Mouse (Mus musculus) lung, embryonic 14.5 days (tissue): Measurements from ENCODE around the gene Bcl2l15. TPM values are rescaled to one million over a fixed set of nuclear protein-coding genes. Genes with fewer than 3 reads are reported as not detected.
"Not testable (repeated sequence)": the region's sequence is repeated elsewhere in the genome, so short reads cannot be mapped to it uniquely, and the experiment has no call there.

Experiments
- ATAC-seq: fragments of 200-750 bp; cut with Nextera tagmentation; 2 replicates; pipeline ENCODE4 v1.8.0; 2017; ENCODE audit warnings: mild to moderate bottlenecking, moderate TSS enrichment, moderate library complexity; ENCODE audit not compliant: insufficient read depth
- DNase-seq: peaks from one replicate; pipeline ENCODE4 v3.0.0-alpha.2; 2015
- H3K27ac ChIP-seq: fragments of 300-500 bp; sonication (generic); 2 replicates; pipeline ENCODE4 v1.5.1; 2014; ENCODE audit warnings: low read depth, mild to moderate bottlenecking, moderate library complexity
- H3K27me3 ChIP-seq: fragments of 300-500 bp; sonication (generic); 2 replicates; pipeline ENCODE4 v1.6.1; 2014; ENCODE audit warnings: low read length, control low read depth; ENCODE audit not compliant: insufficient read depth
- H3K36me3 ChIP-seq: fragments of 300-500 bp; sonication (generic); 2 replicates; pipeline ENCODE4 v1.6.1; 2014; ENCODE audit warnings: control low read depth; ENCODE audit not compliant: insufficient read depth
- H3K4me1 ChIP-seq: fragments of 300-500 bp; sonication (generic); 2 replicates; pipeline ENCODE4 v1.6.1; 2014; ENCODE audit warnings: antibody characterized with exemption, control low read depth; ENCODE audit not compliant: insufficient read depth
- H3K4me2 ChIP-seq: fragments of 300-500 bp; sonication (generic); 2 replicates; pipeline ENCODE4 v1.6.1; 2014; ENCODE audit warnings: mild to moderate bottlenecking
- H3K4me3 ChIP-seq: fragments of 300-500 bp; sonication (generic); 2 replicates; pipeline ENCODE4 v1.5.1; 2014; ENCODE audit warnings: low read depth, low read length
- H3K9ac ChIP-seq: fragments of 300-500 bp; sonication (generic); 2 replicates; pipeline ENCODE4 v1.6.1; 2014
- H3K9me3 ChIP-seq: fragments of 300-500 bp; sonication (generic); 2 replicates; pipeline ENCODE4 v1.6.1; 2016; ENCODE audit warnings: low read depth, low read length, control low read depth
- CTCF ChIP-seq: IDR thresholded peaks from 2 replicates; pipeline ENCODE4 v1.5.1; 2016; ENCODE audit warnings: antibody characterized with exemption, low read depth
- WGBS: fragments of 180-500 bp; shearing (Covaris S2); extraction: QIAGEN DNeasy Blood & Tissue Kit; methylation state at CpG from one replicate; pipeline ENCODE4 v1.1.7; 2014; 5-methylcytosine and 5-hydroxymethylcytosine counted together
- polyA plus RNA-seq: library from polyadenylated mRNA; unstranded; fragments of >200 nt; fragmentation: Nextera tagmentation; extraction: Ambion mirVana; gene quantifications from 2 replicates; pipeline ENCODE4 v1.2.1, GENCODE M21; 2014

Bcl2l15 gene
- polyA plus RNA-seq, 1 experiment from 2014 or later = not detected

- Histone ChIP-seq H3K9me3 (no peaks in the 10 kb centered on the region), H3K4me3 (no peak overlapping the region), H3K27me3 (no peaks in the 10 kb centered on the region), H3K4me1 (peaks cover 11% of the 10 kb centered on the region), H3K9ac (no peak overlapping the region), H3K27ac (no peak overlapping the region), H3K36me3 (peaks cover 45% of the 10 kb centered on the region), H3K4me2 (no peak overlapping the region)
- no peak for TF ChIP-seq CTCF
- ATAC-seq = no peak
- no peak for DNase-seq
- 90% methylated on average over 1 of the region's 1 CpGs for WGBS
Measured at GRCm38 (mm10) chr3:103805671-103806070, 26.7 kb upstream of the Bcl2l15 start.

- peak; percentile 97 for ATAC-seq
- H3K4me3 ChIP-seq = peak within 1 kb of the TSS; percentile 85
- no peak for TF ChIP-seq CTCF
Measured at GRCm38 (mm10) chr3:103808891-103809798, 23.3 kb upstream of the Bcl2l15 start, which contains the start of the genes Dclre1b, Ap4b1 and Gm43064. Dclre1b (minus strand) TSS chr3:103809444. Ap4b1 (plus strand) TSS chr3:103809520. Gm43064 (plus strand) TSS chr3:103809573.

GRCm38 (mm10) chr3:103809799-103810150 lies 22.6 kb upstream of the Bcl2l15 start:
- H3K4me3 ChIP-seq = peak overlapping the region; percentile 85

More at GRCm38 (mm10) chr3:103808891-103809798, 23.3 kb upstream of the Bcl2l15 start, which contains the start of the genes Dclre1b, Ap4b1 and Gm43064:
- peak within 1 kb of the TSS; percentile 72 for H3K4me2 ChIP-seq
- H3K27me3 ChIP-seq = no peaks in the 10 kb centered on the region
- no peaks in the 10 kb centered on the region for H3K9me3 ChIP-seq
- peaks cover 5% of the 10 kb centered on the region; the same call in 1 of the 2 replicates for H3K4me1 ChIP-seq
- peak within 1 kb of the TSS; percentile 91 for H3K9ac ChIP-seq
- H3K36me3 ChIP-seq = peaks cover 32% of the 10 kb centered on the region
- DNase-seq = peak; percentile 97
- under 1% methylated on average over 66 of the region's 70 CpGs for WGBS
- H3K27ac ChIP-seq = peak within 1 kb of the TSS; percentile 96

GRCm38 (mm10) chr3:103810967-103811366 lies 21.4 kb upstream of the Bcl2l15 start:
- Histone ChIP-seq H3K4me1 (peaks cover 5% of the 10 kb centered on the region; the same call in 1 of the 2 replicates), H3K27ac (no peak overlapping the region), H3K4me2 (no peak overlapping the region), H3K36me3 (peaks cover 30% of the 10 kb centered on the region), H3K9ac (no peak overlapping the region), H3K27me3 (no peaks in the 10 kb centered on the region), H3K4me3 (no peak overlapping the region), H3K9me3 (no peaks in the 10 kb centered on the region)
- DNase-seq (no peak), ATAC-seq (no peak)
- no peak for TF ChIP-seq CTCF
- WGBS = 81% methylated on average over 6 of the region's 6 CpGs

More at GRCm38 (mm10) chr3:103809799-103810150, 22.6 kb upstream of the Bcl2l15 start:
- TF ChIP-seq CTCF = no peak
- peak overlapping the region; percentile 72 for H3K4me2 ChIP-seq
- H3K9ac ChIP-seq = peak overlapping the region; percentile 91
- ATAC-seq = peak; percentile 69
- no peaks in the 10 kb centered on the region for H3K9me3 ChIP-seq
- WGBS = 2% methylated on average over 14 of the region's 14 CpGs
- no peaks in the 10 kb centered on the region for H3K27me3 ChIP-seq
- peaks cover 29% of the 10 kb centered on the region for H3K36me3 ChIP-seq
- H3K4me1 ChIP-seq = peaks cover 5% of the 10 kb centered on the region; the same call in 1 of the 2 replicates
- DNase-seq = no peak
- H3K27ac ChIP-seq = peak overlapping the region; percentile 96

GRCm38 (mm10) chr3:103827548-103827947 lies 4.9 kb upstream of the Bcl2l15 start:
- H3K27ac ChIP-seq = no peak overlapping the region
- no peak overlapping the region for H3K9ac ChIP-seq
- ATAC-seq (no peak), DNase-seq (no peak)
- 0 out of 2 replicates have a peak, but pooled peaks have one; percentile 27 for TF ChIP-seq CTCF
- H3K4me2 ChIP-seq = no peak overlapping the region
- H3K4me1 ChIP-seq = no peaks in the 10 kb centered on the region
- 0 out of 2 replicates have a peak, but pooled peaks cover 2% of the 10 kb centered on the region for H3K36me3 ChIP-seq
- no peaks in the 10 kb centered on the region for H3K27me3 ChIP-seq
- H3K9me3 ChIP-seq = no peaks in the 10 kb centered on the region
- no peak overlapping the region for H3K4me3 ChIP-seq

- no peaks in the 10 kb centered on the region for H3K36me3 ChIP-seq
- H3K4me2 ChIP-seq = no peak overlapping the region
- DNase-seq = no peak
- H3K4me3 ChIP-seq = no peak overlapping the region
- WGBS = 78% methylated on average over 3 of the region's 3 CpGs
- H3K9ac ChIP-seq = no peak overlapping the region
- H3K27me3 ChIP-seq = no peaks in the 10 kb centered on the region
- no peak for ATAC-seq
- H3K4me1 ChIP-seq = no peaks in the 10 kb centered on the region
- no peak for TF ChIP-seq CTCF
- no peak overlapping the region for H3K27ac ChIP-seq
- H3K9me3 ChIP-seq = no peaks in the 10 kb centered on the region
Measured at GRCm38 (mm10) chr3:103829036-103829435, 3.4 kb upstream of the Bcl2l15 start.

- ATAC-seq, H3K27ac ChIP-seq, H3K27me3 ChIP-seq, H3K4me1 ChIP-seq, H3K36me3 ChIP-seq, H3K9me3 ChIP-seq, H3K4me2 ChIP-seq, H3K9ac ChIP-seq, H3K4me3 ChIP-seq: not testable (repeated sequence)
- DNase-seq = peak; percentile 29
- WGBS = 72% methylated on average over 1 of the region's 1 CpGs
- peak; percentile 31 for TF ChIP-seq CTCF
Measured at GRCm38 (mm10) chr3:103830681-103831080, 1.7 kb upstream of the Bcl2l15 start.
